Mouse (Mus musculus) large intestine, adult 2 months (tissue): ENCODE results near the gene Git2. TPM values are rescaled to one million over a fixed set of nuclear protein-coding genes. Genes with fewer than 3 reads are reported as not detected.

Experiments
- DNase-seq: peaks from one replicate; pipeline ENCODE4 v3.0.0-alpha.2; 2012; ENCODE audit warnings: low read depth, low spot score
- WGBS: fragments of 180-500 bp; shearing (Covaris S2); methylation state at CpG from one replicate; pipeline ENCODE4 v1.1.7; 2018; 5-methylcytosine and 5-hydroxymethylcytosine counted together
- polyA plus RNA-seq: library from polyadenylated mRNA; depleted of rRNA; stranded (reverse); fragments of >200 nt; gene quantifications from 2 replicates; pipeline ENCODE4 v1.2.3, GENCODE M21; 2012

Gene Git2
- polyA plus RNA-seq, 1 experiment = 23.1 TPM

DNA sequence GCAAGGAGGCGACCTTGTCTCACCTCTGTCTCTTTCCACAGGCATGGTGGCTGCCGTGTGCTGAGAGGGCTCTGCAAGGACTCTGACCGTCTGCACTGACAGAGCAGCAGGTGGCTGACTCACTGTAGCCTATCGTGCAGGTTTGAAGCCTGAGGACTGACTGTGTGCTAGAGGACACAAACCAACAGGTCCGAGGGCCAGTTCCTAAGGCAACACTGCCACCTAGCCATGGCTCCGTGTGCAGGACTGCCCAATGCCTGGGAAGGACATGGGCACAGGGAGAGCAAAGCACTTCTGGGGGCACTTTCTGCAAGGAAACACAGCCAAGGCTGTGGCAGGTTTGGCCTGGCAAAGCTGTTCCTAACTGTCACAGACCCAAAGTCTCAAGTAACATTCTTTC is 43.8 kb downstream of the Git2 start:
- no peak for DNase-seq
- 74% methylated on average over 6 of the region's 6 CpGs for WGBS

DNA sequence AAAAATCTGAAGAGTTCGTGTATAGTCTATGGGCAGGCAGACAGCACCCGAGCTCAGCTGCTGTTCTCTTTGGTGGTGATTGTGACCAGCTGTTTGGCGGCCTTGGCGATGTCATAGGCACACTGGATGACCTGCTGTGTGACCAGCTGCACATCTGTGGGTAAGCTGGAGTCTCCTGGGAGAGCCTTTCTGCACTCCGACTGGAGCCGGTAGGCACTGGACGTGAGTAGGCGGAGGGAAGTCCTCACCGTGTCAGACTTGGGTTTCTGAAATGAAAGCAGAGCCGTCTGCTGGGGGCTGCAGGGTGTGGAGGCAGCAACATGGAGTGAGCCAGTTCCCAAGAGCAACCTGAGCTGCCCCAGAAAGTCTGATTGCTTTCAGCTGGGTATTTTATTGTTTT is 45.2 kb downstream of the Git2 start:
- DNase-seq = no peak

DNA sequence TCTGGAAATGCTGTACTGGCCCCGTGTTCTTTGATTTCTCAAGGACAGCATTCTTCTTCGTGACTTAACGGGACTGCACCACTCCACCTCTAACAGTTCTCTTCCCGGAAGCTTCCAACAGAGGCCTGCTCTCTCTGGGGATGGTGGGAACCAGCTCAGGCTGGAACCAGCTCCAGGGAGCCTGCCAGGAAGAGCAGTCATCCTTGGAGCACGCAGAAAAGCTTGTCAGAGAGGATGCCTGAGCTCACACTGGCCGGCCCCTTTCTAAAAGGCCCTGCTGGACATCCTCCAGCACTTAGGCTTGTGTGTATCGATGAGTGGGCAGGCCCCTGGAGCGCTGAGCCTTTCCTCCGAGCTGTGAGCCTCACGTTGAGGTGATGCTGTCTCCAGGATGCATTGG is 47.2 kb downstream of the Git2 start:
- DNase-seq = no peak
- WGBS = 87% methylated on average over 10 of the region's 10 CpGs

More for the DNA sequence above, 45.2 kb downstream of the Git2 start:
- 79% methylated on average over 10 of the region's 10 CpGs for WGBS

DNA sequence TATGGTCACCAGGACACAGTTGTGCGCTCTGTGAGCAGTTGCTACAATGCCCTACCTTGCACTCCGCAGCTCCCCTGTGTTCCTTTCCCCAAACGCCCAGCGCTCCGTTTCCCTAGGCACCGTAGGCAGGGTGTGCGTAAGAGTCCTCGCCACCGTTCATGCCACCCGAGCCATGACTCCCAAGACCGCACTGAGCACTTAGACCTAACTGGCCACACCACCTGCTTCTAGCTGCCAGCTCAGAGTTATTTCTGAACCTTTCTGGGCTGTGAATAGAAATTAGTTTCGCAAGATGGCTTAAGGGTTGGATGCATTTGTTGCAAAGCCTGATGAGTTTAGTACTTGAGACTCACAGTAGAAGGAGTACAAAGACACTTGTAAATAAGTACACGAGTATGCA is 52.5 kb downstream of the Git2 start:
- 90% methylated on average over 13 of the region's 13 CpGs for WGBS
- no peak for DNase-seq

DNA sequence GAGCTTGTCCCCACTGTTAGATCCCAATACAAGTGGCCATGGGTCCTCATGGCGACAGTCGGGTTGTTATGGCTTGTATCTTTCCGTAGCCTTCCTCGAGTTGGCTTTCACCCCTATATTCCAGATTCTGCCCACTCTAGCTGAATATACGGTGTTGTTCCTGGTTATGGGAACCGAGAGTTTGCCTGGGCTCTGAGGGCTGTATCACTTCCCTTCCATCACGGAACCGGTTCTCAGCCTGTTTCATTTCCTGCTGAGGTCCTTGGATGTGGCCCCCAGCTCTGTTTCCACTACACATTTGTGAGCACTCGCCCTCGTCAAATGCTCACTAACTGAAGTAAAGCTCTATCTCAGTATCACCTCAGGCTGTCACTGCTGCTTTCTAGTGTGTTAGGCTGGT is 53.3 kb downstream of the Git2 start:
- no peak for DNase-seq
- WGBS = 85% methylated on average over 10 of the region's 10 CpGs

DNA sequence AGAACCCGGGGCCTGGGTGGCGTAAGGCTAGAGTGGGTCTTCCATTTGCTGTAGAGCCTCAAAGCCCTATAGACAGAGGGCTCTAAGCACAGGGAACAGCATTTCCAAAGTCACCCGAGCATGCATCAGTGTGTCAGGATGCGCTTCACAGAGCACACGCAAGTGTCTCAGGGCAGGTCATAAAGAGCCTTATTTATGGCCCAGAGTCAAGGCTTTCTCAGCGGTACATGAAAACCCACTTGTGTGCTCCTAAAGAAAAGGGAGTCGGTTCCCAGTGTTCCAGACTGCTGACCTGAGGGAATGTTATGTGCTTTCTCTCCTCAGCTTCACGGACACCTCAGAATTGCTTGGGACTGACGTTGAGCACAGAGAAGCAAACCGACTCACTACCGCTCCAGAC is 54.5 kb downstream of the Git2 start:
- 90% methylated on average over 11 of the region's 11 CpGs for WGBS
- no peak for DNase-seq

DNA sequence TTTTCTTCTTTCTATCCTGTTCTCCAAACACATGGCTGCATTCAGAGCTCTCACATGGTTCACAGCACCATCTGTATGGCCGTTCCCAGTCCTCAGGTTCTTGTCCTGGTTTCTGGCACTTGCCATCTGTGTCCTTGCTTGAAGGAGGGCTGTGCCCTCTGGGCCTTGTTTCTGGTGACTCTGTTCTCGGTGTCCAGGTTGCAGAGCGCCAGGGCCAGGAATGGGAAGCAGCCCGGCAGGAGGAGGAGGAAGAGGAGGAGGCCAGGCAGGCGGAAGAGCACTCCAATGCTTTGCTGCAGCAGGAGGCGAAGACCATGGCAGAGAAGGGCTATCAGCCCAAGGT is 55.4 kb downstream of the Git2 start:
- no peak for DNase-seq
- WGBS = 96% methylated on average over 6 of the region's 6 CpGs

DNA sequence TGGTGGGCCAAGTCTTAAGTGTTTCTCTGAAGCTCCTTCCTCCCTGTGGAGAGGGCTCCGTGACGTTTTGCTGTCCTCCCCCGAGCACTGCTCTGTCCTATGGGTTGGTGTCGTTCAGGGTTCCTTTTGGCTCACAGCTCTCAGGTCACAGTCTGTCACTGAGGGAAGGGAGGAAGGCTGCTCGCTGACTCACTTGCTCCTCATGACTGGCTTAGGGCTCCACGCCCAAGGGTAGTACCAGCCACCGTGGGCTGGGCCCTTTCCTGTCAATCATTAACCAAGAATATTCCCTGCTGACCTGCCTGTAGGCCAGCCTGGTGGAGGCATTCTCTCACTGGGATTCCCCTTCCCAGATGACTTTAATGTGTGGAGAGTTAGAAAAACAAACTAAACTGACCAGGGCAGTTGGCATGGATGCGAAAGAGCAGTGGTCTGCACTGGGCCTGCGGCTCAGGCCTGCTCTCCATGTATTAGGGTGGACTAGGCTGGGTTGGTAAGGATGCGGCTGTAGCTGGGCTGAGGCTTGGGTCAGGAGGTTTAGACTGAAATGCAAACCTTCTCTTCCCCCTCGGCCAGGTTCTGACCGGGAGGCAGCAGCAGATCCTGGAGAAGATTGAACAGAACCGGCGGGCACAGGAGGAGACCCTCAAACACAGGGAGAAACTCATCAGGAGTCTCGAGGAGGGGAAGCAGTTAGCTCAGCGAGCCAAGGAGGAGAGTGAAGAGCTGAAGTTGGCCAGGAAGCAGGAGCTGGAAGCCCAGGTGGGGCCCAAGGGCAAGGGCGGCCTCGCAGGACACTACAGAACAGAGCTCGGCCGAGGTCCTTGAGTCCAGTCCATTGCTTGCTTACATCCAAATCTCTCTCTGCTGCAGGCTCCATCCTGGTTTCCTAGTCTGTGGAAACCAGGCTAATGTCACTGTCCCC is 56.1 kb downstream of the Git2 start:
- peak; percentile 85 for DNase-seq
- 60% methylated on average over 20 of the region's 20 CpGs for WGBS

DNA sequence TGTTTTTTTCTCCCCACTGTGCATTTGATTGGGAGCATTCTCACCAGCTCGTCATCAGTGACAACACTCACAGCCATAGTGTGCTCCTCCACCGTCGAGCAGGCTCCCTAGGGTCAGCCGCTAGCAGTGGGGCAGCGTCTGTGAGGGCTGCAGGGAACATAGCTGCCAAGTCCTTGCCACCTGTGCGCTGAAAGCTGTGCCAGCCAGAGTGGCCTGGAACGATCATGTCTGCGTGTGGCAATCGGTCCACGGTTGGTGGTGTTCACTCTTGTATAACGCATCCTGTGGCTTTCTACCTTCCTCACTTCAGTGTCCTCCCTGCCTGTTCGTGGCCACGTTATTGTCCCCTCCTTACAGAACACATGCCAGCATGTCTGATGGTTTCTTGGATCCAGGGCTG is 56.8 kb downstream of the Git2 start:
- DNase-seq = no peak
- 82% methylated on average over 13 of the region's 13 CpGs for WGBS

DNA sequence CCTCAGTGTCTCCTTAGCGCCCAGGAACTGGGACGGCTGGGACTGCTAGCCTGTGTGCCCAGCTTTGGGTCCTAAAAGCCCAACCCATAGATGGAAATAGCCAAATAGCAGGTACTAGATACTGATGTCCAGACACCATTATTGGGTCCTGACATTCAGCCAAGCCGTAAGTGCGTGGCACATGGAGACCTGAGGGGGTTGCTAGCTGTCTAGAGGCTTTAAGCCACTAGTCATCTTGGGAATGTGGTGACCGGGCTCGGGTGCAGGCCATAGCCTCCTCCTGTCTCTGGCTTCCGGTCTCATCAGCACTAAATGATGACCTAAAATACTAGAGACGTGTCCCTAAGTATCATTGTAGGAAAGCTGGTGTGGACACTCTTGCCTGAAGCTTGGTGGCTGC is 57.4 kb downstream of the Git2 start:
- no peak for DNase-seq
- 94% methylated on average over 8 of the region's 8 CpGs for WGBS

DNA sequence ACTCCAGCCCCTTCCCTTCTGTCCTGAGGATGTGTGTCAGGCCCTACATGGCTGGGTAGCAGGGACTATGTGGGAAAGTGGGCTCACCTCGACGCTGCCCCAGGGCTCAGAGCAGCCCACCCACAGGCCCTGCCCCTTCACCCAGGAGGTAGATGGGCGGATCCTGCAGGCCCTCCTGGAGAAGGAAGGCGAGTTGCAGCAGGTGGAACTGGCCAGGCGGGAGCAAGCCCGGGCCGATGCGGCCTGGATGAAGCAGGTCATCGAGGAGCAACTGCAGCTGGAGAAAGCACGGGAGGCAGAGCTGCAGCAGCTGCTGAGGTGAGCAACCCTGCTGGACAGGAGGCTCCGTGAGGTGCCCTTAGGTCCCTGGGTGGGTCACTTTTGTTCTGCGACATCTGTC is 58.0 kb downstream of the Git2 start:
- WGBS = 93% methylated on average over 12 of the region's 12 CpGs
- no peak for DNase-seq

DNA sequence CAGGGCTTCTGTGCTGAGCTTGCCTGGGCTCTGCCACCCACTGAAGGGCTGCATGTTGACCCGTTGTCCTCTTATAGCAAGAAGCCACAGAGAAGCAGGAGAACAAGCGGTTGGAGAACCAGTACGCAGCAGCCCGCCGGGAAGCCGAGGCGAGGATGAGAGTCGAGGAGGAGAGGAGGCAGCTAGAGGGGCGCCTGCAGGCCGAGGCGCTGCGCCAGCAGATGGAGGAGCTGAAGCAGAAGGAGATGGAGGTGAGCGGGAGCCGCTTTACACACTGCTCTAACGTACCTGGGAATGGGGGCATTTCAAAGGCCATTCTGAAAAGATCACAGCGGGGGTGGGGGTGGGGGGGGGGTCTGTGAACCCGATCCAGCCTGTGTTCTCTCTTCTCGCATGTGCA is 60.8 kb downstream of the Git2 start:
- no peak for DNase-seq
- 92% methylated on average over 18 of the region's 18 CpGs for WGBS

DNA sequence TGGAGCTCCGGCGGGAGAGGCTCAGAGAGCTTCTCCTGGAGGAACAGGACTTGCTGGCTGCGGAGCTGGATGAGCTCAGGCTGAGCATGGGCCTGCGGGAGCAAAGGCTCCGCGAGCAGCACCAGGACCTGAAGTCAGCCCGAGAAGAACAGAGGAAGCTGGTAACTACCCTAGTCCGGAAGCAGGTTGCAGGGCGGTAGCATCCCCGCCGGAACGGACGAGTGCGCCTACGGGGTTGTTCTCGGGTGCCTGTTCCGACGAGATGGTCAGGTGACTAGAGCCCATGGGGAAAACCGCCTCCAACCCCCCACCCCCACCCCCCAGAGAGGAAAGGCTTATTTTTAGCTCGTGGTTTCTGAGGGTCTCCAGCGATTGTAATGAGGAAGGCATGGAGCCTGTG is 66.0 kb downstream of the Git2 start:
- 86% methylated on average over 21 of the region's 21 CpGs for WGBS
- DNase-seq = no peak

DNA sequence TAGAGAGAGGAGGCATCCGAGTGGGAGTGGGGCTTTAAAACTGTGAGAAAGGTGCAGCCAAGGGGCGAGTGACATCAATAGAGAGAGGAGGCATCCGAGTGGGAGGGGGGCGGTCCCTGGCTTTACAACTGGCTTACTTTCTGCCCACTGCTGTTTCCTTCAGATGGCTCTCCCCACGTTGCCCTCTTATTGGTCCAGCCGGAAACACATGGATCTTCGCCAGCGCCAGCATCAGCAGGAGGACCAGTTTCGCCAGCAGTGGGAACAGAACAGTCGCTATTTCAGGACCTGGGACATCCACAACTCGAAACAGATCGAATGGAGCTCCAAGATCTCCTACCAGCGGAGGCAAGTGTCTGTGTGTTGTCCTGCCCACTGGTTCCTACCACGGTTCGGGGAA is 66.8 kb downstream of the Git2 start:
- DNase-seq = no peak
- WGBS = 52% methylated on average over 15 of the region's 15 CpGs

DNA sequence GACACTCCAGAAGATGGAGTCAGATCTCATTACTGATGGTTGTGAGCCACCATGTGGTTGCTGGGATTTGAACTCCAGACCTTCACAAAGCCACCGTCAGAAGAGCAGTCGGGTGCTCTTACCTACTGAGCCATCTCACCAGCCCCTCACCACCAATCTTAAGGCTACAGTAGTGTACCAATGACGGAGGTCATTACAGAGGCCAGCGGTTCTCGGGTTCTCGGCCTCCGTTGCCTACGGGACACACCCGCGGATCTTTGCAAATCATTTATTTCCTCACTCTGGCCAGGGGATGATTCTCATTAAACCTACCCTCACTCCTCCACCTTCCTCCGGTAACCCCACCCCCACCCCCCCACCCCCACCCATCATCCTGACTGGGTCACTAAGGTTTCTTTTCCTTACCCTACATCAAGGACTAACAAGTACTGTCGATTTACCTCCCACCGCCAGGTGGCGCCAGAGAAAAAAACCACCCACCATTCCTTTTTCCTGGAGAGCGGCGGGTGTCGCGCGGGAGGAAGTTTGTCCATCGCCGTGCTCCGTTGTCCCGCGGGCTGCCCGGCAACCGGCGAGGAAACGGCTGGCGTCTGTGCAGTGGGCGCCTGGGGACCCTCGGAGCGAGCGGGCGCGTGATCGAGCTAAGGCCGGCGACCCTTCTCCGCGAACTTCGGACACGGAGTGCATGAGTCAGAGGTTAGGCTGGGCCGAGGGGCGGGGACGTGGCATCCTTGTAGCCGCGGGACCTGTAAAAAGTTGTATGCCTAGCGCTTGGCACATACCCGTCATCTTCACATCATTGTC is 67.8 kb downstream of the Git2 start, which contains the start of gene Tchp:
Tchp (plus strand) TSS at position 496 of the 804 bp plus-strand sequence.
- 4% methylated on average over 49 of the region's 49 CpGs for WGBS
- DNase-seq = peak; percentile 83

DNA sequence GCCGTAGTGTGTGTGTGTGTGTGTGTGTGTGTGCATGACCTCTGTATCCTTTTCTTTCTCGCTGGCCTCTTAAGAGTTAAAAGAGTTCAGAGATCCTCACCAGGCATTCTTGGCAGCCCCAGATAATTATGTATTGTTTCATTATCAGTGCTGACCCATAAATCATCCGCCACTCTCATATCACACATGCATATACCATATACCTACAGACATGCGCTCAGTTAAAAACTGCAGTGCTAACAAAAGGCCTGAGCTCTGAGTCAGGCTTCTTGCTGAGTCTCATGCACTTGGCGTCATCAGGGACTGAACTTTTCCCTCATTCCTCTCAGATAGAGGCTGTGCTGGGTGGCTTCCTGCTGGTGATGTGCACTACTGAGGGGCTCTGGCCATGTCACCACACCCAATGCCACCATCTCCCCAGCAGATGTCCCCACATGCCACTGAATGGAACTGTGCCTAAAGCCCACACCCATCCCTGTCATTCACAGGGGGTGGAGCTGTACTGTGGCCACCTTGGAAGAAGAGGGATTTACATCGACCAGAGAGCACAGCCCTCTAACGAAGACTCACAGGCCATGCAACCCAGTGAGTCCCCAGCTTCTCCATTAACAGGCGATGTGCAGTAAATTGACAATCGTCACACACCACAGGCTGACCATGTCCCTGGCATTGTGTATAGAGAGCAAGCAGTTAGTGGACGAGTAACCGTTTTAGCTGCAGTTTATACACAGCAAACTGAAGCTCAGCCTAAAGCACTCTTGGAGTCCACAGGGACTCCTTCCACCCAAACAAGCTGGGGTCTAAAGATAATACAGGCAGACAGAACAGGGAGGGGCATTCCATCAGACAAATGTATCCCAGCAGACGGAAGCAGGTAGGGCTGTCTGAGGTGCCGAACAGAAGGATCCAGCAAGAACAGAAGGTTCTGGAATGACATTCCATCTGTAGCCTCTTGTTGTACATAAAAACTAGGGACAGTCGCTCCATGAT is 72.6 kb downstream of the Git2 start:
- 47% methylated on average over 14 of the region's 14 CpGs for WGBS
- DNase-seq = no peak

DNA sequence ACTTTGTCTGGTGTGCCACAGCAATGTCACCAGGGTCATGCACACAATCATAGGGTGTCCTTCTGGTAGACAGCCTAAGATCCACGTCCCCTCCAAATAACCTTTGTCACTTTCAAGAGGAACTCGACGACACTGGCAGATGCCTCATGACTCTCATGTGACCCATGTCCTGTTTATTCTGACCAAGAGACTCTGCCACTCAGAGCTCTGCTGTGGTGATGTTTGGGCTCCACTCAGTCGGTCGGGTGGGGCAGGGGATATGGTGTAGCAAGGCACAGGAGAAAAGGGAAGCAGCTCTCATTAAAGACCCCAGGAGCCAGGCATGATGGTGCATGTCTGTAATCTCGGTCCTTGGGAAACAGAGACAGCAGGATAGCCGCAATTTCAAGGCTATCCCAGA is 76.3 kb downstream of the Git2 start:
- 24% methylated on average over 7 of the region's 7 CpGs for WGBS
- DNase-seq = no peak

DNA sequence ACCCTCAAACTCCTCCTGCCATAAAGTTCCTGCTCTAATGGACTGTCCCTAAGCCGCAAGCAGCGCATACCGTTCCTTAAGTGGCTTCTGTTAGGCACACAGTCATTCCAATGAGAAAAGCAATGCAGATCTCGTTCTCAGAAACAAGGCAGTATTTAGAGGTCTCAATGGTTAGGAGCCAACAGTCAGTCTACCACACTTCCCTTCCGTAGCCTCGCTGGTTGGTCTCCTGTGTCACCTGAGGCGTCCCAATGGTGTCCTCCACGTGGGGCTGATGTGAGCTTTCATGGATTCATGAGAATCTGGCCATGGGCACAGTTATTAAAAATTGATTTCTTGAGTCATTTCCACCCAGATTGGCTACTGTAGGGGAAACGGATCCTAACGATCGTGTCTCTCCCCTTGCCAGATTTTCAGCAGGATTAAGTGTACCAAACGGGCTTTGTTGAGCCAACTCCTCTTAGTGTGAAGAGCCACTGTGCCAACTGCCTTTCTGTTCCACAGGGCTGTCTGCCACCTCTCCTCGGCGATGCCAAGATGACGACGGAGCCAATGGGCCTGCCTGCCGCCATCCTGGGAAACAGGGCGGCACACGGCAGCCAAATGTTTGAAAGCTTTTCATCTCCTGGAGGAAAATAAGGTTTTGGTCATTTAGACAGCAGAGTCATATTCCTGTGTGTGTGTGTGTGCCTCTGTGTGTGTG is 77.1 kb downstream of the Git2 start:
- 82% methylated on average over 19 of the region's 19 CpGs for WGBS
- no peak for DNase-seq

DNA sequence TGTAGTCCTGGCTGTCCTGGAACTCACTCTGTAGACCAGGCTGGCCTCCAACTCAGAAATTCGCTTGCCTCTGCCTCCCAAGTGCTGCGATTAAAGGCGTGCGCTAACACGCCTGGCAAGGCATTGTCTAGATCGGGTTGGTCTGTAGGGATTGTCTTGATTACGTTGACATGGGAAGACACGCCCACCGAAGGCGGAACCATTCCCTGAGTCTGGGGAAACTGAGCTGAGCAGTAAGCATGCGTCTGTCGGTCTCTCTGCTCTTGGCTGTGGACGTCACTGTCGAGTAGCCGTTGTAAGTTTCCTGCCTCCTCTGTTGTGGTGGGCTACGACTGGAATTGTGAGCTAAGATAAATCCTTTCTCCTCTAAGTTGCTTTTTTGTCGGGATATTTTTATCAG is 78.4 kb downstream of the Git2 start:
- whole genome bisulfite sequencing = 77% methylated on average over 17 of the region's 17 CpGs
- no peak for DNase-seq
